In the genomic region with DNA sequence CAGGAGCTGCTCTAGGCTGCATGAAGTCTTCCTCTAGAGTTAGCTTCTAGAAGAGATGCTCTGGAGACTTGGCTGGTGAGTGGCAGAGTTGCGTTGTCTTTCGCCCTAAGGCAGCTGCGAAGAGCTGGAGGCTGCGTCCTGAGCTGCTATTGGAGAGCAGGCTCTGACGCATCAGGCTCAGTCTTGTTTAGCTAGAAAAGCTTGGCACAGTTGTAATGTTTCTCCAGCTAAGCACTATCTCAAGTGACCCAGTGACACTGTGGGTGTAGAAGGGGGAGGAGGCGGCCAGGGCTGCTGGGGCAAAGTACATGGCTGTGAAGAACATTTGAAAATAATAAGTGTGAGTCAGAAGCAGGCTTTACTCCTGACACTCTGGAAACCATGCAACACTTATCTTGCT, we compare ENCODE assay signal across 10 mouse cellular contexts. TPM values are rescaled to one million over a fixed set of nuclear protein-coding genes. Genes with fewer than 3 reads are reported as not detected.
DNase-seq lines count a peak whose midpoint lies in the region; ATAC-seq and TF ChIP-seq lines count a peak whose summit lies in the region.
"Had no signal": no experiment of that assay in that cellular context is flagged by ENCODE, and none has a peak within 500 bp of the region (broad histone marks: within the 10 kb centered on the region; RNA-seq: fewer than 3 reads in every experiment).

No protein-coding gene starts in this region.

- peak; percentile 26 to 74 for DNase-seq in adrenal gland, adult (ENCODE audit: inconsistent age in 2 of 2, low spot score in 1 of 2)
- DNase-seq in gastrocnemius, postnatal 14 days: peak; percentile 60
- DNase-seq in kidney, adult 2 months: peak; percentile 95
- peak; percentile 87 for DNase-seq in lung, postnatal 36 days
- DNase-seq in left cerebral cortex, postnatal 36 days (ENCODE audit: low spot score in 2 of 2): no peak

- no peaks in the 10 kb centered on the region for H3K36me3 ChIP-seq in kidney, adult 2 months (ENCODE audit: control insufficient read depth, insufficient read depth, low read length)
- no peaks in the 10 kb centered on the region for H3K36me3 ChIP-seq in forebrain, embryonic 12.5 days (replicated peaks)
- no peaks in the 10 kb centered on the region for H3K36me3 ChIP-seq in hindbrain, embryonic 13.5 days
- H3K36me3 ChIP-seq: embryonic facial prominence, embryonic 12.5 days had no signal

- H3K27ac ChIP-seq in kidney, adult 2 months (ENCODE audit: insufficient read depth, low read depth, low read length): peak overlapping the region; percentile 76
- H3K27ac ChIP-seq in forebrain, embryonic 12.5 days: no peak overlapping the region
- H3K27ac ChIP-seq in hindbrain, embryonic 13.5 days: no peak overlapping the region
- H3K27ac ChIP-seq: embryonic facial prominence, embryonic 12.5 days had no signal

- no peaks in the 10 kb centered on the region for H3K9me3 ChIP-seq in forebrain, embryonic 12.5 days
- H3K9me3 ChIP-seq in hindbrain, embryonic 13.5 days: no peaks in the 10 kb centered on the region
- H3K9me3 ChIP-seq: embryonic facial prominence, embryonic 12.5 days had no signal

- no peak overlapping the region for H3K4me3 ChIP-seq in kidney, adult 2 months (ENCODE audit: insufficient read depth, low read depth, low read length)
- H3K4me3 ChIP-seq in forebrain, embryonic 12.5 days (replicated peaks): no peak overlapping the region
- H3K4me3 ChIP-seq in hindbrain, embryonic 13.5 days: no peak overlapping the region
- H3K4me3 ChIP-seq: embryonic facial prominence, embryonic 12.5 days had no signal

- TF ChIP-seq POLR2A in kidney, adult 2 months (IDR thresholded peaks at IDR 0.05; ENCODE audit: low read depth, low read length): no peak

- H3K4me2 ChIP-seq in forebrain, embryonic 12.5 days: no peak overlapping the region
- H3K4me2 ChIP-seq in hindbrain, embryonic 13.5 days: no peak overlapping the region
- H3K4me2 ChIP-seq: embryonic facial prominence, embryonic 12.5 days had no signal

- TF ChIP-seq CTCF in kidney, adult 2 months (conservative IDR thresholded peaks at IDR 0.05; ENCODE audit: insufficient read depth, insufficient read length, low read depth, low read length): no peak

- WGBS in kidney, adult 2 months: 27% methylated on average over 6 of the region's 6 CpGs
- WGBS in forebrain, embryonic 12.5 days: 92% methylated on average over 6 of the region's 6 CpGs
- WGBS in hindbrain, embryonic 13.5 days: 86% methylated on average over 6 of the region's 6 CpGs

- H3K27me3 ChIP-seq in kidney, adult 2 months (replicated peaks; ENCODE audit: control insufficient read depth, insufficient read depth, low read length): no peaks in the 10 kb centered on the region
- H3K27me3 ChIP-seq in forebrain, embryonic 12.5 days: no peaks in the 10 kb centered on the region
- H3K27me3 ChIP-seq in hindbrain, embryonic 13.5 days: no peaks in the 10 kb centered on the region
- H3K27me3 ChIP-seq: embryonic facial prominence, embryonic 12.5 days had no signal

- intact Hi-C loops in gastrocnemius, postnatal 14 days (cut with DNase I; ENCODE audit: low total_unique reads): no loop called here
- intact Hi-C loops in left cerebral cortex, postnatal 36 days (cut with DNase I): loop anchor here (1.0 kb wide), 1 partner anchor 17 kb away; no protein-coding TSS in a partner anchor

- no peak for ATAC-seq in megakaryocyte, adult 5-6 weeks (ENCODE audit: poor library complexity, severe bottlenecking)
- no peak for ATAC-seq in forebrain, embryonic 12.5 days (ENCODE audit: low FRiP score)
- ATAC-seq in hindbrain, embryonic 13.5 days (ENCODE audit: low FRiP score): no peak

- H3K9ac ChIP-seq in forebrain, embryonic 12.5 days: no peak overlapping the region
- H3K9ac ChIP-seq in hindbrain, embryonic 13.5 days: no peak overlapping the region
- H3K9ac ChIP-seq: embryonic facial prominence, embryonic 12.5 days had no signal

- H3K4me1 ChIP-seq in kidney, adult 2 months (ENCODE audit: control insufficient read depth, insufficient read depth, low read length): peaks cover 51% of the 10 kb centered on the region
- no peaks in the 10 kb centered on the region for H3K4me1 ChIP-seq in forebrain, embryonic 12.5 days
- no peaks in the 10 kb centered on the region for H3K4me1 ChIP-seq in hindbrain, embryonic 13.5 days (replicated peaks)
- H3K4me1 ChIP-seq: embryonic facial prominence, embryonic 12.5 days had no signal

RNA-seq across cellular contexts. Expression of gene Egfr, which starts 48.5 kb away (rescaled TPM):
- total RNA-seq in gastrocnemius, postnatal 14 days (2021): 10 to 100 TPM; 20.4 to 25.1 TPM
- polyA plus RNA-seq in kidney, adult 2 months (2012; rRNA removed): 19.9 and 41.0 TPM in 2 replicates
- 0.39 and 0.94 TPM in 2 replicates for total RNA-seq in megakaryocyte, adult 5-6 weeks (2015)
- 0.11 and 0.37 TPM in 2 replicates for total RNA-seq in megakaryocyte, adult 5-6 weeks (2017)
- 3.5 and 4.7 TPM in 2 replicates for polyA plus RNA-seq in forebrain, embryonic 12.5 days (2016; fragmentation: Nextera tagmentation; extraction: Ambion mirVana)
- total RNA-seq in left cerebral cortex, postnatal 36 days (2021): 10 to 100 TPM; 15.0 to 15.1 TPM
- polyA plus RNA-seq in hindbrain, embryonic 13.5 days (2015; fragmentation: Nextera tagmentation; extraction: Ambion mirVana): 3.5 and 3.9 TPM in 2 replicates
- total RNA-seq: MEL had no signal

Comparison
In these comparisons a context has a peak if more than half of its experiments do, and no peak if none do; other contexts are left out.
1. DNase-seq: peak in adrenal gland, adult (2 of 2), gastrocnemius, postnatal 14 days (single experiment), kidney, adult 2 months (single experiment) and lung, postnatal 36 days (single experiment); none in left cerebral cortex, postnatal 36 days (0 of 2).
2. RNA of gene Egfr, which starts 48.5 kb away (total RNA-seq): 20.4 to 25.1 TPM in gastrocnemius, postnatal 14 days and 15.0 to 15.1 TPM in left cerebral cortex, postnatal 36 days; 0.11 to 0.94 TPM in megakaryocyte, adult 5-6 weeks; every median in the first group is over 4 times any median in the second.